Mouse (Mus musculus): ENCODE results near the gene Tmem88b. TPM values are rescaled to one million over a fixed set of nuclear protein-coding genes. Genes with fewer than 3 reads are reported as not detected.
"Not testable (repeated sequence)": the region's sequence is repeated elsewhere in the genome, so short reads cannot be mapped to it uniquely, and the experiment has no call there.

The Tmem88b gene
- polyA plus RNA-seq, 1 experiment from 2014 or later = 0.61 TPM

DNA sequence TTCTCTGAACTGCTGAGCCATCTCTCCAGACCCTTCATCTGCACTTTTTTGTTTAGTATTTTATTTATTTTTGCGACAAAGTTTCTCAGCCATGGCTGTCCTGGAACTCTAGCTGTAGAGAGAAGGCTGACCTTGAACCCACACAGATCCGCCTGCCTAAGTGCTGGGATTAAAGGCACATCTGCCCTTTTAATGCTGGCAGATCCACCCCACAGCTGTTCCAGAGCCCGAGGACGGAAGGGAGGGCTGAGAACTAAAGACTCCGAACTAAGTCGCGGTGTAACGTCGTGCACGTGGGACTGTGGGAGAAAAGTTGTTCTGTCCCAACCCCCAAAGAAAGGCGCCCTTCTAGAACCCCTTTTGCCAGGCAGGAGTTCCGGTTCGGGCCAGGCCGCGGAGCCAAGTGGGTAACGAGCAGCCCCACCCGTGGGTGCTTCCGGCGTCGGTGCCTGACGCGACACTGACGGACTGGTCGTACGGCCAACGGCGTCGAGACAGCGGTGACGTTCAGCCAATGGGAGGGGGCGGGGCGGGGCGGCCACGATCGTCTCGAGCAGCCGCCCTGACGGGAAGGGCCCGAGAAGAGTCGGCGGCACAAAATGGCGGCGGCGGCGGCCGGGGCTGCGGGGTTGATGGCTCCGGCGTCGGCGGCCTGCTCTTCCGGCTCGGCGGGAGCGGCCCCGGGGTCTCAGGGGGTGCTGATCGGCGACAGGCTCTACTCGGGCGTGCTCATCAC, 26.4 kb upstream of the Tmem88b start, which contains the start of gene Ccnl2:
TSS of gene Ccnl2 (plus strand) at position 561 of the 736 bp plus-strand sequence.
- H3K27me3 ChIP-seq (replicated peaks; ENCODE audit: low read depth, poor library complexity, severe bottlenecking) = no peaks in the 10 kb centered on the region
- H3K36me3 ChIP-seq (replicated peaks) = peaks cover 86% of the 10 kb centered on the region
- peak; percentile 98 for DNase-seq (ENCODE audit: low spot score)
- peak within 1 kb of the TSS; percentile 100 for H3K4me3 ChIP-seq
- H3K9me3 ChIP-seq = no peaks in the 10 kb centered on the region
- under 1% methylated on average over 60 of the region's 60 CpGs for WGBS
- peaks cover 23% of the 10 kb centered on the region for H3K4me1 ChIP-seq
- peak within 1 kb of the TSS; percentile 98 for H3K27ac ChIP-seq (replicated peaks)

DNA sequence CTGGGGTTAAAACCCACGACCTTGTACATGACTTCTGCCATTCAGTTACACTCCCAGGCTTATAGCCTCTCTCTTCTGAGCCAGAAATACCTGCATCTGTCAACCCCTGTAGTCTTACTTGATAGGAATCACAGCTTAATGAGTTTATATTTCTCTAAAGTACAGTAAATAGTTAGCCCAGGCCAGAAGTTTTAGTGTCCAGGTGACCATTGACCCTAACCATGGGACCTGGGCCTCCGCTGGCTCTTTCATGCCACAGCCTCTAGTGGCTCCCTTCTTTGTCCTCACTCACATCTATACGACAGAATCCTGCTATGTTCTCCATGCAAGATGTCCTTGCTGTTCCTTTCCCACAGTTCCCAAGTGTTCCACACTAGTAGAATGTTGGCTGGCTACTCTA, 22.2 kb upstream of the Tmem88b start:
- Histone ChIP-seq H3K4me1 (peaks cover 26% of the 10 kb centered on the region), H3K36me3 (replicated peaks) (peaks cover 68% of the 10 kb centered on the region), H3K9me3 (no peaks in the 10 kb centered on the region), H3K27me3 (replicated peaks; ENCODE audit: low read depth, poor library complexity, severe bottlenecking) (no peaks in the 10 kb centered on the region), H3K27ac (replicated peaks) (no peak overlapping the region), H3K4me3 (no peak overlapping the region)
- WGBS = 85% methylated on average over 3 of the region's 3 CpGs
- no peak for DNase-seq (ENCODE audit: low spot score)

DNA sequence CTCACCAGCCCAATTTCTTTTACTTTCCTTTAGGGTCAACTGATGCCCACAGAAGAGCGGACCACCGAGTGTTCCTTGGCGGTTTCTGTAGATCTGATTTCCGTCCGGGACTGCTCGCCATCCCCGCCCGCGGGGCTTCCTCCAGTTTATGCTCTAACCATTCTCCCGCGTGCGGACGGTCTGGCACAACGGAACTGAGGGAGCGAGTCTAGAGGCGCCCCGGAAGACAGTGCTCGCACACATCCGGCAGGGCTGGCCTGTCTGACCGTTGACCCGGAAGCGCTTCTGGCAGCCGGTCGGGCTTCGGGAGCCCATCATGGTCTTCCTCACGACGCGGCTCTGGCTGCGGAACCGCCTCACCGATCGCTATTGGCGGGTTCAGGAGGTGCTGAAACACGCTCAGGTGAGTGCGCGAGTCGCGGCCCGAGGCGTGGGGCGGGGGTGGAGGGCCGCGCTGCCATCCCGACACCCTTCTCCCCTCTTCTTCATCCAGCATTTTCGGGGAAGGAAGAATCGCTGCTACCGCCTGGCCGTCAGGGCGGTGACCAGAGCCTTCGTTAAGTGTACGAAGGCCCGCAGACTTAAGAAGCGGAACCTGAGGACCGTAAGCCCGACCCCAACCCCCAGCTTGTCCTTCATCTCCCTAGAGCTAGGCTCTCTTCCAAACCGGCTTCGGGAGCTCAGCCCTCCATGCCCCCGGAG, 17.8 kb upstream of the Tmem88b start:
- WGBS = under 1% methylated on average over 58 of the region's 58 CpGs
- Histone ChIP-seq H3K4me3 (peak overlapping the region; percentile 98), H3K27me3 (replicated peaks; ENCODE audit: low read depth, poor library complexity, severe bottlenecking) (no peaks in the 10 kb centered on the region), H3K4me1 (peaks cover 18% of the 10 kb centered on the region), H3K9me3 (no peaks in the 10 kb centered on the region), H3K36me3 (replicated peaks) (peaks cover 36% of the 10 kb centered on the region), H3K27ac (replicated peaks) (peak overlapping the region; percentile 87)
- DNase-seq (ENCODE audit: low spot score) = peak; percentile 97

DNA sequence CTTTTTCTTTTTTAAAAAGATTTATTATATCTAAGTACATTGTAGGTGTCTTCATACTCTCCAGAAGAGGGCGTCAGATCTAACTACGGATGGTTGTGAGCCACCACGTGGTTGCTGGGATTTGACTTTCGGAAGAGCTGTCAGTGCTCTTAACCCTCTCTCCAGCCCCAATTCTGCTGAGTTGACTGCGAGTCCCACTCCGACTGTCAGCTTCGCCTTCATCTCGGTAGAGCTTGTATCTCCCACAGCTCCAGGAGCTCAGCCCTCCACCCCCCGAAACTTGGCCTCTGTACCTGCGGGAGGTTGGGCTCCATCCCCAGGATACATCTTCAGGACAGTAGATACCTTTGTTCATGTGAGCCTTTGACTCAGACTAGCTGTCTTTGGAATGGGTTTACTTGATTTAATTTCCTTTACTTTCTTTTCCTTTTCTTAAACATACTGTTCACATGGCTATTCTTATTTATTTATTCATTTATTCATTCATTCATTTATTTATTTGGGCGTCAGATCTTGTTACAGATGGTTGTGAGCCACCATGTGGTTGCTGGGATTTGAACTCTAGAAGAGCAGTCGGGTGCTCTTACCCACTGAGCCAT, 17.2 kb upstream of the Tmem88b start, which contains the start of gene Mrpl20:
TSS of gene Mrpl20 (plus strand) at position 138 of the 599 bp plus-strand sequence.
- peak; percentile 29 for DNase-seq (ENCODE audit: low spot score)
- 9% methylated on average over 12 of the region's 12 CpGs for WGBS
- Histone ChIP-seq H3K4me1 (peaks cover 18% of the 10 kb centered on the region), H3K9me3 (no peaks in the 10 kb centered on the region), H3K4me3 (peak within 1 kb of the TSS; percentile 98), H3K27me3 (replicated peaks; ENCODE audit: low read depth, poor library complexity, severe bottlenecking) (no peaks in the 10 kb centered on the region), H3K36me3 (replicated peaks) (peaks cover 30% of the 10 kb centered on the region), H3K27ac (replicated peaks) (peak within 1 kb of the TSS; percentile 87)

DNA sequence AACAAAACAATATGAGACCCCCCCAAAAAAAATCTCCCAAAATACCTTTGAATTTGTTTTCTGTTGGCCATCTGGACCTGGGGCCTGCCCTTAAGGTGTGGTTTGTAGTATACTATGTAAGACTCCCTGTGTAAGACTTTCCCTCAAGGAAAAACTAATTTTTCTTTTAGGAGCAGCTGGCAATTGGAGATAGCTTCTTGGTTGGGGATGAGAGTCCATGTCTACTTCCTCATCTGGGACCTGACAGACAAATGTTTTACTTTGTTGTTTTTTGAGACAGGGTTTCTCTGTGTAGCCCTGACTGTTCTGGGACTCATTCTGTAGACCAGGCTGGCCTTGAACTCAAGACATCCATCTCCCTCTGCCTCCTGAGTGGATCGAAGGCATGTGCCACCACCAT, 16.4 kb upstream of the Tmem88b start:
- Histone ChIP-seq H3K9me3 (no peaks in the 10 kb centered on the region), H3K4me1 (peaks cover 18% of the 10 kb centered on the region), H3K27ac (replicated peaks) (no peak overlapping the region), H3K4me3 (no peak overlapping the region), H3K27me3 (replicated peaks; ENCODE audit: low read depth, poor library complexity, severe bottlenecking) (no peaks in the 10 kb centered on the region), H3K36me3 (replicated peaks) (peaks cover 22% of the 10 kb centered on the region)
- no peak for DNase-seq (ENCODE audit: low spot score)
- 96% methylated on average over 1 of the region's 1 CpGs for WGBS

DNA sequence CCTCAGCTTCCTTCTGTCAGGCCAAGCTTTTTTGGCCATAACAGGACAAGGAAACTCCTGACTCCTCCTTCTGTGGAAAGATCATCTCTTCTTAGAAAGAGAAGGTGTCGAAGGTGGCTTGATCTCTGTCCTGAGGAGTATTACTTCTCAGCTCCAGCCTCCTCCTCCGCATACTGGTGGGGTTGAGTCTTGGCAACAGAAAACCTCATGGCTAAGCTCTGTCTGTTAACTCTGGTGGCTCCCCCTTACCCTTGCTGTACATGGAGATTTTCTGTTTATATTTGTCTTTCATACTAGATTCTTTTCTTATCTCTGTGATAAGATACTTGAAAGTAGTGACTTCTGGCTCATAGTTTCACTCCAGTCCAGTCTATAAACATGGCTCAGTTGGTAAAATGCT, 8.1 kb upstream of the Tmem88b start:
- 85% methylated on average over 2 of the region's 2 CpGs for WGBS
- Histone ChIP-seq H3K36me3 (replicated peaks) (no peaks in the 10 kb centered on the region), H3K27me3 (replicated peaks; ENCODE audit: low read depth, poor library complexity, severe bottlenecking) (peaks cover 11% of the 10 kb centered on the region; the same call in 1 of the 2 replicates), H3K9me3 (no peaks in the 10 kb centered on the region), H3K4me1 (no peaks in the 10 kb centered on the region), H3K4me3 (no peak overlapping the region), H3K27ac (replicated peaks) (no peak overlapping the region)
- no peak for DNase-seq (ENCODE audit: low spot score)

DNA sequence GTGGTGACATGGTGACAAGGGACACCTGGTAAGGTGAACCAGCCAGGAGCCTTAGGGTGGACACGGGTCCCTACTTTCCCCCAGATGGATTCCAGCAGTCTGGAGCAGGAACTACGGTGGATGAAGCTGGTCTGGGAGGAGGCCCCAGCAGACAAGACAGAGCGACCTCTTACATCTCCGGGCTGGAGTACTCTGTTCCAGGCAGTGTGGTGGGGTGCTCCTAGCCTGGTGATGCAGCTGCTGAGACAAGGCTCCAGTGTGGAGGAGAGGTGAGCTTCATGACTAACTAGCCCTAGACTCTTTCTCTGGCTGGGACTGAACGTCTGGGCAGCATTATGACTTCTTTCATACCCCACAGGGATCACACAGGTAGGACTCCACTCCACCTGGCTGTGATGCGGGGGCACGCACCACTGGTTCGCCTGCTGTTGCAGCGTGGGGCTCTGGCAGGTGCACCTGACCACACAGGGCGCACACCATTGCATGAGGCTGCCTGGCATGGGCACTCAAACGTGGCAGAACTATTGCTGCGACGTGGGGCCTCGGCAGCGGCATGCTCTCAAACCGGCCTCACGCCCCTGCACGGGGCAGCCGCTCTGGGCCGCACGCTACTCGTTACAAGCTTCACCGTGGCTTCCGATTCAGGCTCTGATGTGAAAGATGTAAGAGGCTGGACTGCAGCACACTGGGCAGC, 5.7 kb upstream of the Tmem88b start:
- Histone ChIP-seq H3K27ac (replicated peaks) (no peak overlapping the region; the same call in 1 of the 2 replicates), H3K36me3 (replicated peaks) (no peaks in the 10 kb centered on the region)
- WGBS = 75% methylated on average over 24 of the region's 24 CpGs

DNA sequence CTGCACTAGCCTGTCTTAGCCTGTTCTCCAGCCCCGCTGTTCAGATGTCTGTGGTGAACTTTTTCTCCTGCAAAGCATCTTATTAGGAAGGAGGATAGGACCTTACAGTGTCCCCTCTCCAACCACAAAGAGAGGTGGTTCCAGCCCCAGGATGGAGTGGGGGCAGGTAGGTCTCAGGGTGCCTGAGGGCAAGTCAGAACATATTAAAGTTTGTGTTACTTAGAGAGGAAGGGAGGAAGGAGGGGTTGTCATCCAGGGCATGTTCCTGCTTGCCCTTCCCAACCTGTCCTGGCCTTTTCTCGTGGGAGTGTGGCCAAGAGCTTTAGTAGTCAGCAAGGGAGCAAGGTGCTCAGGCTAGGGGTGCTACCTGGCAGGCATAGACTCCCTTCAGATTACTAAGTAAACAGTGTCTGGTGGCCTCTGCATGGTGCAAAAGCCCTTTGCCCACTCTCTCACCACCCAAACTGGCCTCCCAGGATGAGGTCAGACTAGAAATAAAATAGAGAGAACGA, 5.0 kb upstream of the Tmem88b start:
- Histone ChIP-seq H3K4me1 (peaks cover 1% of the 10 kb centered on the region; the same call in 1 of the 2 replicates), H3K27ac (replicated peaks) (no peak overlapping the region; the same call in 1 of the 2 replicates), H3K4me3 (no peak overlapping the region), H3K27me3 (replicated peaks; ENCODE audit: low read depth, poor library complexity, severe bottlenecking) (peaks cover 11% of the 10 kb centered on the region; the same call in 1 of the 2 replicates), H3K9me3 (no peaks in the 10 kb centered on the region), H3K36me3 (replicated peaks) (no peaks in the 10 kb centered on the region)
- 73% methylated on average over 3 of the region's 3 CpGs for WGBS
- DNase-seq (ENCODE audit: low spot score) = no peak

More for the DNA sequence above, 5.7 kb upstream of the Tmem88b start:
- Histone ChIP-seq H3K4me3 (no peak overlapping the region), H3K9me3 (no peaks in the 10 kb centered on the region), H3K4me1 (no peaks in the 10 kb centered on the region), H3K27me3 (replicated peaks; ENCODE audit: low read depth, poor library complexity, severe bottlenecking) (peaks cover 11% of the 10 kb centered on the region; the same call in 1 of the 2 replicates)
- no peak for DNase-seq (ENCODE audit: low spot score)

DNA sequence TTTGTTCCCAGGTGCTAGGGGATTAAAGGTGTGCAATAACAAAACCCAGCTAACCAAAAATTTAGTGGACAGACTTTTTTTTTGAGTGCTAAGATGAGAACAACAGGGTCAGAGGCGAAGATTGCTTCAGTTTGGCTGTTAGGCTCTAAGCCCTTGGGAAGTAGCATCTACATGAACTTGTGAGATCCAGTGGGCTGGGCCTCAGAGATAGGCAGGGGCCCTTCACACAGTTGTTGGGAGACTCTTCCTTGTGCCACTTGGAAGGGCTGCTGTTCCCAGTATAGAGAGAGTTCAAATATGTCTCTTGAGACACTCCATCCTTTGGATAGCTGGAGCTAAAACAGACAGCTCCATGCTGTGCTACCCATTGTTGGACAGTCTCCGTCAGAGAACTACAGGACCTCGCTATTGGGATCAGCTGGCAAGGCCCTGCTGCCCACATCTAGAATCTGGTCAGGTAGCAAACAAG, 4.4 kb upstream of the Tmem88b start, which contains the start of gene Ankrd65:
TSS of gene Ankrd65 (plus strand) at position 419 of the 469 bp plus-strand sequence.
- H3K4me3 ChIP-seq = no peak within 1 kb of the TSS
- peaks cover 8% of the 10 kb centered on the region for H3K4me1 ChIP-seq
- no peak within 1 kb of the TSS; the same call in 1 of the 2 replicates for H3K27ac ChIP-seq (replicated peaks)
- WGBS = 86% methylated on average over 3 of the region's 3 CpGs
- DNase-seq (ENCODE audit: low spot score) = no peak
- H3K27me3 ChIP-seq (replicated peaks; ENCODE audit: low read depth, poor library complexity, severe bottlenecking) = peaks cover 11% of the 10 kb centered on the region; the same call in 1 of the 2 replicates
- H3K9me3 ChIP-seq = no peaks in the 10 kb centered on the region
- H3K36me3 ChIP-seq (replicated peaks) = no peaks in the 10 kb centered on the region

DNA sequence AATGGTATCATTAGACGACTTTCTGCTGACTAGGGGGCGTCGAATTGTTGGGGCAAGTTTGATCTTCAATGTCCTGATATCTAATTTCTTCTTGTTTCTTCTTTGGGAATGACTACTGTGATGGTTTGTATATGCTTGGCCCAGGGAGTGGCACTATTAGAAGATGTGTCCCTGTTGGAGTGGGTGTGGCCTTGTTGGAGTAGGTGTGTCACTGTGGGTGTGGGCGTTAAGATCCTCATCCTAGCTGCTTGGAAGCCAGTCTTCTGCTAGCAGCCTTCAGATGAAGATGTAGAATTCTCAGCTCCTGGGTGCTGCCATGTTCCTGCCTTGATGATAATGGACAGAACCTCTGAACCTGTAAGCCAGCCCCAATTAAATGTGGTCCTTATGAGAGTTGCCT, 3.2 kb upstream of the Tmem88b start:
- H3K36me3 ChIP-seq (replicated peaks); H3K4me3 ChIP-seq; H3K9me3 ChIP-seq; DNase-seq (ENCODE audit: low spot score); H3K27ac ChIP-seq (replicated peaks): not testable (repeated sequence)
- H3K4me1 ChIP-seq = peaks cover 18% of the 10 kb centered on the region
- 81% methylated on average over 4 of the region's 4 CpGs for WGBS
- peaks cover 11% of the 10 kb centered on the region; the same call in 1 of the 2 replicates for H3K27me3 ChIP-seq (replicated peaks; ENCODE audit: low read depth, poor library complexity, severe bottlenecking)

DNA sequence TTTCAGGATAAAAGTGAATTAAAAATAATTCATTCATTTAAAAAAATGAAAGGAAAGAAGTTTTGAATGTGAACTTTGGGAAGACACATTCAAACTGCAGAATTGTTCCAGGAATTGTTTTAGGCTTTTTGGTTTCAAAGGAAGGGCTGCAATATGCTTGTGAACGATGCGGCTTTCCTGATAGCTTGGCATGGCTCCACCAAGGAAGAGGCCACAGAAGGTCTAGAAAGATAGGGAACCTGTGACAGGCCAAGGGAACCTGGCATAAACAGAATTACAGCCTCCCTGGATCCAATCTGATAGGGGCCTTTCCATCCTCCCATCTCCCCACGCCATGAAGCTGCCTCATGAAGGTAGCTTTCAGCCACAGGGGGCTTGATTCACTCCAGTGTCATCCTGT, 2.6 kb upstream of the Tmem88b start:
- Histone ChIP-seq H3K4me3 (no peak overlapping the region), H3K4me1 (peaks cover 23% of the 10 kb centered on the region), H3K36me3 (replicated peaks) (no peaks in the 10 kb centered on the region), H3K9me3 (no peaks in the 10 kb centered on the region), H3K27me3 (replicated peaks; ENCODE audit: low read depth, poor library complexity, severe bottlenecking) (peaks cover 11% of the 10 kb centered on the region; the same call in 1 of the 2 replicates), H3K27ac (replicated peaks) (no peak overlapping the region)
- WGBS = 80% methylated on average over 3 of the region's 3 CpGs
- DNase-seq (ENCODE audit: low spot score) = no peak
